Mouse (Mus musculus) central nervous system, embryonic 18 days (tissue): ENCODE data around the gene Rhag. TPM values are rescaled to one million over a fixed set of nuclear protein-coding genes. Genes with fewer than 3 reads are reported as not detected.

Source experiments
- polyA plus RNA-seq: library from polyadenylated mRNA; depleted of rRNA; stranded (reverse); fragments of >200 nt; gene quantifications from 2 replicates; pipeline ENCODE4 v1.2.3, GENCODE M21; 2012; rRNA removed

The Rhag gene
- polyA plus RNA-seq = 0.07 TPM in 1 of 2 replicates, not detected in the other

GRCm38 (mm10) chr17:40810934-40811333 lies at the start of gene Rhag:
TSS of gene Rhag (plus strand) at chr17:40811126.

GRCm38 (mm10) chr17:40806953-40807572 lies 3.9 kb upstream of the Rhag start, which contains the start of gene Crisp2:
TSS of gene Crisp2 (minus strand) at chr17:40807003.

DNA sequence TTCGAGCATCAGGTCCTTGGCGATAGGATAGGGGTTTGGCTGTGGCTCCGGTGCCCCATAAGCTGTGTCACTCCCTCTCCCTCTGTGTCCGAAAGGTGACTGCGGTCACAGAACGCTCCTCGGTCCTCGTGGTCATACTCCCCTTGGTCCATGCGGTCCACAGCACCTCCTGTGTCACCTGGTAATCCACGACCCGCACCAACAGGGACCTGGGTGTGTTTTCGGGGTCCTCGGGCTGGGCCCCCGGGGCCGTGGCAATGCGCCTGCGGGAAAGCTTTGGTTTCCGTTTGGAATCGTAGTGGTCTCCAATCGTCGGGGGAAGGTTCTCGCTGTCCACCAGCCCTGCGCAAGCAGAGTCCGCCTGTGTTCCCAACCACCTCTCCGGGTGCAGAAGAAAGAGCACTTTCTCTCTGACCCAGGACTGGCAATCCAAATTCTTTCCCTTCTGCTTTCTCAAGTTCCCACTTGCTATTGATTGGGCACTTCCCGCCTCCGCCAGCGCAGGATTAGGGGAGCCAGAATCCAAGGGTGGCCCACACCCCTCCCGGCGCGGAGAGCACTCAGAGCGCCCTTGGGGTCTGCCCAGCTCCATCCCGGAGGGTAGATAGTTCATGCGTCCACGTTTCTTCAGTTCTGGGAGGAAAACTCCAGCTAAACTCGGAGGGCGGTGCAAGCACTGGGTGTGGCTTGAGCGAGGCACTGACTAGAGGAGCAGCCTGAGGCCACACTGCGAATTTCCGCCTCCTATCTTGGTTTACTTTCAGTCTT lies 69.2 kb downstream of the Rhag start, which contains the start of gene 9130008F23Rik:
TSS of gene 9130008F23Rik (minus strand) at position 636 of the 768 bp plus-strand sequence.

Other genes starting within 250 kb of the Rhag start
- gene Esp6, start 249.6 kb upstream of the Rhag start, polyA plus RNA-seq = not detected in 2 replicates
- not detected in 2 replicates for gene Esp4, start 212.5 kb upstream of the Rhag start, polyA plus RNA-seq
- not detected in 2 replicates for gene Esp3, start 179.1 kb upstream of the Rhag start, polyA plus RNA-seq
- gene Esp1, start 84.0 kb upstream of the Rhag start, polyA plus RNA-seq = not detected in 2 replicates
- gene Crisp2, start 4.1 kb upstream of the Rhag start, polyA plus RNA-seq = 0.09 TPM in 1 of 2 replicates, not detected in the other
- gene 9130008F23Rik, start 69.4 kb downstream of the Rhag start, polyA plus RNA-seq = 1.5 and 1.6 TPM in 2 replicates
- gene Glyatl3, start 103.2 kb downstream of the Rhag start, polyA plus RNA-seq = not detected in 2 replicates
- gene Mut, start 123.6 kb downstream of the Rhag start, polyA plus RNA-seq = 11.9 and 12.7 TPM in 2 replicates
- 8.5 and 8.7 TPM in 2 replicates for gene Cenpq, start 123.9 kb downstream of the Rhag start, polyA plus RNA-seq